Mouse (Mus musculus): ENCODE results near the gene Exd2. TPM values are rescaled to one million over a fixed set of nuclear protein-coding genes. Genes with fewer than 3 reads are reported as not detected.
A peak's percentile ranks its signal among the peaks of the same experiment; 100 is the strongest.

The Exd2 gene
- polyA plus RNA-seq, 1 experiment from 2014 or later = 29.4 TPM

DNA sequence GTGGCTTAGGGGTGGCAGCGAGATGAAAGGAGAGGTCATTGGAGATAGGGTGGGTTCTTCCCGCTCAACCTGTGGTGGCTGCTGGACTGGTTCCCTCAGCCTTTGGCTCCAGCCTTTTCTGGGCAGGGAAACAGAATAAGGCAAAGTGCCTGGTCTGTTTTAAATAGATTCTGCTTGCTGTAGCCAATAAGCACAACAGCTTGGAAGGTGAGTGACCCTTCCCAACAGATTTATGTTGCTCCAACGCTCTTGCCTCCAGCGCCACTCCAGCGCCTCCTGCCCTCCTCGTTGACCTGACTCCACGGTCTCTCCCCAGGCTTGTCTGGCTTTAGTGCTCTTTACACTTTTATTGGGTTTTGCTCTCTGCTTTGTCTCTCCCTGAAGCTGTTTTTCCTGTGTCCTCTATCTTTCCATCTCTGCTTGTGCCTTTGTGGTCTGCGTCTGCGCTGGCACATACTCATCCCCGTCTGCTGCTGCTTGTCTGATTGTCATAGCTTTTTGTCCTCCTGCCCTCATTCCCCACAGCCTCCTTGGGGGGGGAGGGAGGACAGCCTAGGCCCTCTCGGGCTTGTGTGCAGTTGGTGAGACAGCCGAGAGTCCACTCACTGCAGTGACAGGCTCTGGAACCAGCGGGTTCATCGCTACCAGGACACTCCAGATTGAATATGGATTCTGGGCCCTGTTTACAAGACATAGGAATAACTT, 44.3 kb downstream of the Exd2 start:
- H3K36me3 ChIP-seq (ENCODE audit: control insufficient read depth, insufficient read depth, low read length) = no peaks in the 10 kb centered on the region
- H3K27ac ChIP-seq (ENCODE audit: low read depth) = no peak overlapping the region
- WGBS = 41% methylated on average over 14 of the region's 14 CpGs
- H3K9me3 ChIP-seq (ENCODE audit: control insufficient read depth, low read length) = no peaks in the 10 kb centered on the region
- H3K4me2 ChIP-seq (ENCODE audit: low read length) = no peak overlapping the region
- H3K4me1 ChIP-seq (replicated peaks; ENCODE audit: control insufficient read depth, insufficient read depth, low read length) = no peaks in the 10 kb centered on the region
- H3K9ac ChIP-seq (ENCODE audit: low read length) = no peak overlapping the region
- no peaks in the 10 kb centered on the region for H3K27me3 ChIP-seq (replicated peaks; ENCODE audit: control insufficient read depth, insufficient read depth, low read length)
- no peak overlapping the region for H3K4me3 ChIP-seq (ENCODE audit: low read depth, low read length)
- DNase-seq (ENCODE audit: low spot score) (no peak), ATAC-seq (replicated peaks; ENCODE audit: low FRiP score, low TSS enrichment, low read depth) (no peak)

- ATAC-seq (replicated peaks; ENCODE audit: low FRiP score, low TSS enrichment, low read depth) (no peak), DNase-seq (ENCODE audit: low spot score) (no peak)
- H3K9me3 ChIP-seq (ENCODE audit: control insufficient read depth, low read length) = no peaks in the 10 kb centered on the region
- peak within 1 kb of the TSS; percentile 70 for H3K4me3 ChIP-seq (ENCODE audit: low read depth, low read length)
- peak within 1 kb of the TSS; percentile 62; the same call in 1 of the 2 replicates for H3K27ac ChIP-seq (ENCODE audit: low read depth)
- peaks cover 47% of the 10 kb centered on the region for H3K27me3 ChIP-seq (replicated peaks; ENCODE audit: control insufficient read depth, insufficient read depth, low read length)
- WGBS = 9% methylated on average over 14 of the region's 14 CpGs
- peak within 1 kb of the TSS; percentile 96 for H3K4me2 ChIP-seq (ENCODE audit: low read length)
- H3K9ac ChIP-seq (ENCODE audit: low read length) = peak within 1 kb of the TSS; percentile 44
- no peaks in the 10 kb centered on the region for H3K36me3 ChIP-seq (ENCODE audit: control insufficient read depth, insufficient read depth, low read length)
- H3K4me1 ChIP-seq (replicated peaks; ENCODE audit: control insufficient read depth, insufficient read depth, low read length) = peaks cover 10% of the 10 kb centered on the region
Measured at GRCm38 (mm10) chr12:80517977-80518376, 55.1 kb downstream of the Exd2 start, which contains the start of gene Galnt16. Gene Galnt16, plus strand, starts transcription at chr12:80518277.

- DNase-seq (ENCODE audit: low spot score) (peak; percentile 80), ATAC-seq (replicated peaks; ENCODE audit: low FRiP score, low TSS enrichment, low read depth) (peak; percentile 29; the same call in 1 of the 2 replicates)
- WGBS = under 1% methylated on average over 25 of the region's 25 CpGs
- peaks cover 47% of the 10 kb centered on the region for H3K27me3 ChIP-seq (replicated peaks; ENCODE audit: control insufficient read depth, insufficient read depth, low read length)
- H3K9me3 ChIP-seq (ENCODE audit: control insufficient read depth, low read length) = no peaks in the 10 kb centered on the region
- peaks cover 10% of the 10 kb centered on the region for H3K4me1 ChIP-seq (replicated peaks; ENCODE audit: control insufficient read depth, insufficient read depth, low read length)
- peak overlapping the region; percentile 96 for H3K4me2 ChIP-seq (ENCODE audit: low read length)
- H3K4me3 ChIP-seq (ENCODE audit: low read depth, low read length) = peak overlapping the region; percentile 70
- peak overlapping the region; percentile 44 for H3K9ac ChIP-seq (ENCODE audit: low read length)
- H3K27ac ChIP-seq (ENCODE audit: low read depth) = no peak overlapping the region
- H3K36me3 ChIP-seq (ENCODE audit: control insufficient read depth, insufficient read depth, low read length) = no peaks in the 10 kb centered on the region
Measured at GRCm38 (mm10) chr12:80518393-80518756, 55.5 kb downstream of the Exd2 start.

GRCm38 (mm10) chr12:80518757-80519620, 56.1 kb downstream of the Exd2 start:
- H3K4me1 ChIP-seq (replicated peaks; ENCODE audit: control insufficient read depth, insufficient read depth, low read length) = peaks cover 10% of the 10 kb centered on the region
- H3K36me3 ChIP-seq (ENCODE audit: control insufficient read depth, insufficient read depth, low read length) = no peaks in the 10 kb centered on the region
- H3K27ac ChIP-seq (ENCODE audit: low read depth) = peak overlapping the region; percentile 62; the same call in 1 of the 2 replicates
- peak overlapping the region; percentile 70 for H3K4me3 ChIP-seq (ENCODE audit: low read depth, low read length)
- under 1% methylated on average over 88 of the region's 90 CpGs for WGBS
- H3K27me3 ChIP-seq (replicated peaks; ENCODE audit: control insufficient read depth, insufficient read depth, low read length) = peaks cover 47% of the 10 kb centered on the region
- DNase-seq (ENCODE audit: low spot score) (peak; percentile 83), ATAC-seq (replicated peaks; ENCODE audit: low FRiP score, low TSS enrichment, low read depth) (peak; percentile 68)
- peak overlapping the region; percentile 44 for H3K9ac ChIP-seq (ENCODE audit: low read length)
- H3K9me3 ChIP-seq (ENCODE audit: control insufficient read depth, low read length) = no peaks in the 10 kb centered on the region
- H3K4me2 ChIP-seq (ENCODE audit: low read length) = peak overlapping the region; percentile 96

- Histone ChIP-seq H3K36me3 (ENCODE audit: control insufficient read depth, insufficient read depth, low read length) (no peaks in the 10 kb centered on the region), H3K27ac (ENCODE audit: low read depth) (no peak overlapping the region), H3K4me2 (ENCODE audit: low read length) (peak overlapping the region; percentile 96), H3K27me3 (replicated peaks; ENCODE audit: control insufficient read depth, insufficient read depth, low read length) (peaks cover 47% of the 10 kb centered on the region), H3K4me3 (ENCODE audit: low read depth, low read length) (peak overlapping the region; percentile 70), H3K4me1 (replicated peaks; ENCODE audit: control insufficient read depth, insufficient read depth, low read length) (peaks cover 10% of the 10 kb centered on the region), H3K9ac (ENCODE audit: low read length) (peak overlapping the region; percentile 44), H3K9me3 (ENCODE audit: control insufficient read depth, low read length) (no peaks in the 10 kb centered on the region)
- DNase-seq (ENCODE audit: low spot score) = peak; percentile 80
- peak; percentile 29; the same call in 1 of the 2 replicates for ATAC-seq (replicated peaks; ENCODE audit: low FRiP score, low TSS enrichment, low read depth)
- 2% methylated on average over 43 of the region's 43 CpGs for WGBS
Measured at GRCm38 (mm10) chr12:80519621-80520332, 56.9 kb downstream of the Exd2 start.

GRCm38 (mm10) chr12:80522006-80522405, 59.1 kb downstream of the Exd2 start:
- 78% methylated on average over 3 of the region's 3 CpGs for WGBS
- peaks cover 35% of the 10 kb centered on the region for H3K27me3 ChIP-seq (replicated peaks; ENCODE audit: control insufficient read depth, insufficient read depth, low read length)
- peaks cover 10% of the 10 kb centered on the region for H3K4me1 ChIP-seq (replicated peaks; ENCODE audit: control insufficient read depth, insufficient read depth, low read length)
- H3K27ac ChIP-seq (ENCODE audit: low read depth) = no peak overlapping the region
- no peak overlapping the region for H3K9ac ChIP-seq (ENCODE audit: low read length)
- H3K4me3 ChIP-seq (ENCODE audit: low read depth, low read length) = no peak overlapping the region
- no peaks in the 10 kb centered on the region for H3K9me3 ChIP-seq (ENCODE audit: control insufficient read depth, low read length)
- no peaks in the 10 kb centered on the region for H3K36me3 ChIP-seq (ENCODE audit: control insufficient read depth, insufficient read depth, low read length)
- DNase-seq (ENCODE audit: low spot score) (no peak), ATAC-seq (replicated peaks; ENCODE audit: low FRiP score, low TSS enrichment, low read depth) (no peak)
- H3K4me2 ChIP-seq (ENCODE audit: low read length) = no peak overlapping the region

GRCm38 (mm10) chr12:80524276-80524921, 61.5 kb downstream of the Exd2 start:
- Histone ChIP-seq H3K36me3 (ENCODE audit: control insufficient read depth, insufficient read depth, low read length) (no peaks in the 10 kb centered on the region), H3K27ac (ENCODE audit: low read depth) (no peak overlapping the region), H3K4me3 (ENCODE audit: low read depth, low read length) (no peak overlapping the region), H3K4me1 (replicated peaks; ENCODE audit: control insufficient read depth, insufficient read depth, low read length) (peaks cover 6% of the 10 kb centered on the region; the same call in 1 of the 2 replicates), H3K9me3 (ENCODE audit: control insufficient read depth, low read length) (no peaks in the 10 kb centered on the region), H3K9ac (ENCODE audit: low read length) (no peak overlapping the region), H3K27me3 (replicated peaks; ENCODE audit: control insufficient read depth, insufficient read depth, low read length) (peaks cover 17% of the 10 kb centered on the region), H3K4me2 (ENCODE audit: low read length) (no peak overlapping the region)
- DNase-seq (ENCODE audit: low spot score) (no peak), ATAC-seq (replicated peaks; ENCODE audit: low FRiP score, low TSS enrichment, low read depth) (no peak)
- 32% methylated on average over 12 of the region's 12 CpGs for WGBS

DNA sequence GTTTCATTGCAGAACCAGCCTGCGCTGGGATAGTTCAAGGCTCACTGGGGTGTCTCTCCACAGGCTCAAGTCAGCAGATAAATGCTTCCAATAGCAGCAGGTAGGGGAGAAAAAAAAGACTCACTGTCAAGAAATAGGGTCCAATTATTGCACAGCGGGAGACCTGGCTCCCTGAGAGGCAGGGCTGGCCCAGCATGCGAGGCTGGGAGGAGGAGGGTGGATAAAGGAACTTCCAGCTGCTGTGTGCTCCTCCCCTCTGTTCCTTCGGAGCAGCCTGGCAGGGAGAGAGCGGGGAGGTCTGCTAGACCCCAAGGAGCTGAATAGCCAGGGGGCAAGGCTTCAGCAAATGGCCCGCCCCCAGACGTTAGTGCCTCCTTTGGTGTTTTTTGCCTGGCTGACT, 62.6 kb downstream of the Exd2 start:
- no peaks in the 10 kb centered on the region for H3K9me3 ChIP-seq (ENCODE audit: control insufficient read depth, low read length)
- H3K9ac ChIP-seq (ENCODE audit: low read length) = no peak overlapping the region
- ATAC-seq (replicated peaks; ENCODE audit: low FRiP score, low TSS enrichment, low read depth) (no peak), DNase-seq (ENCODE audit: low spot score) (no peak)
- H3K4me2 ChIP-seq (ENCODE audit: low read length) = no peak overlapping the region
- H3K27me3 ChIP-seq (replicated peaks; ENCODE audit: control insufficient read depth, insufficient read depth, low read length) = peaks cover 5% of the 10 kb centered on the region
- no peak overlapping the region for H3K27ac ChIP-seq (ENCODE audit: low read depth)
- no peaks in the 10 kb centered on the region for H3K4me1 ChIP-seq (replicated peaks; ENCODE audit: control insufficient read depth, insufficient read depth, low read length)
- 31% methylated on average over 7 of the region's 7 CpGs for WGBS
- no peak overlapping the region for H3K4me3 ChIP-seq (ENCODE audit: low read depth, low read length)
- H3K36me3 ChIP-seq (ENCODE audit: control insufficient read depth, insufficient read depth, low read length) = no peaks in the 10 kb centered on the region
